Mouse (Mus musculus): ENCODE measurements at regions not wholly inside any gene's neighbourhood (a gene's known extent, or its start where the extent isn't known, plus 50 kb on each side); places are given as distances from the start of the nearest gene placed in this dataset.

- no peak for TF ChIP-seq CTCF (IDR thresholded peaks at IDR 0.05; ENCODE audit: low read depth, low read length)
- TF ChIP-seq POLR2A (IDR thresholded peaks at IDR 0.05; ENCODE audit: insufficient read depth, low read length), result no peak
- 0 out of 2 replicates have a peak, but pooled peaks have one; percentile 35 for TF ChIP-seq EP300 (IDR thresholded peaks at IDR 0.05; ENCODE audit: insufficient read depth, low read depth, low read length)
These were observed 126.5 kb upstream of the Hs6st1 start for GRCm38 (mm10) chr1:35941642-35942077.

Data from ES-Bruce4 (cell line).